Mouse (Mus musculus): ENCODE measurements around the gene Rnf212. TPM values are rescaled to one million over a fixed set of nuclear protein-coding genes. Genes with fewer than 3 reads are reported as not detected.

Gene Rnf212
- total RNA-seq (2023), result not detected

DNA sequence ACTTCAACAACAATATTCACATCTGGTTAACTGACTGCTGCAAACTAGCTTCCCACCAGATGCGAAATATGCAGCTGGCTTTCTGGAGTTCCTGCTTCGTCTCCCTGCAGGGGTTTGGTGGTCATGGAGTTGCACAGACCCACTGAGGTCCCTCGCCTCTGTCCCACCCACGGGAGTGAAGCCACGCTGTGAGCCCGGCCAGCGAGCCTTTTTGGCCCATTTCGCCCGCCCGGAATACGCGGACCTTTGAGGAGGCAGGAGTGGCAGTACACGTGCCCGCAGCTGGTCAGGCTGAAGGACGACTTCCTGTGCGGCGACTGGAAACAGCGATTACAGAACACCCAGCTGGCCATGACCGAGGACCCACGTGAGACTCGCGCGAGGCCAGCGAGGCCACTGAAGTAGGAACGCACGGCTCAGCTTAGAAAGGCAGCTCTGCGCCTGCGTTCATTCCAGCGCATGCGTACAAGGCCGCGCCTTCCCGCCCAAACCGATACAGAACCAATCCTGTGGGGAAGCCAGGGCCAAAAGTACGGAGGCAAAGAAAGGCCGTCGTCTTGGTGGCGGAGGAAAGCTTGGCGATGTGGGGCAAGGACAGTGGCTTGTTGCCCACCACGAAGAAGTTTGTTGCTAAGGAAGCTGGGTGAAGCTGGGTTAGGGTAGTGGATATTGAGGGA is at the start of gene Rnf212:
Rnf212 (minus strand) TSS at position 353 of the 677 bp plus-strand sequence.

DNA sequence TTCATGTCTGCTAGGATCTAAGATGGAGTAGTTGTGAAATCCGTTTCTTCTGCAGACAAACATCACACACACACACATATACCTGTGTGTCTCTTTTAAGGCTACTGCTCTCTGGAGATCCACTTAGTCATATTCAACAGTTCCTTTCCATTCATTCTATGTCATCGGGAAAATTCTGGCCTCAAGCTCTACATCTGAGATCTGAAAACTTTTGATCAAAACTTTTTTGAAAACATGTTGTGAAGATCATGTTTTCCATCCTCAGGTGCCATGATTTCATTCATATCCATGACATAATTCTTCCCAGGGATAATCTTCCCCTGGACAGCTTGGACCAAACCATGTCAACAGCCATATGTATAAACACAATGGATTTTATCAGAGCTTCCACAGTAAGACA is 34.0 kb upstream of the Rnf212 start, which contains the start of gene Vmn2r8:
Vmn2r8 (minus strand) TSS at position 101 of the 400 bp plus-strand sequence.

DNA sequence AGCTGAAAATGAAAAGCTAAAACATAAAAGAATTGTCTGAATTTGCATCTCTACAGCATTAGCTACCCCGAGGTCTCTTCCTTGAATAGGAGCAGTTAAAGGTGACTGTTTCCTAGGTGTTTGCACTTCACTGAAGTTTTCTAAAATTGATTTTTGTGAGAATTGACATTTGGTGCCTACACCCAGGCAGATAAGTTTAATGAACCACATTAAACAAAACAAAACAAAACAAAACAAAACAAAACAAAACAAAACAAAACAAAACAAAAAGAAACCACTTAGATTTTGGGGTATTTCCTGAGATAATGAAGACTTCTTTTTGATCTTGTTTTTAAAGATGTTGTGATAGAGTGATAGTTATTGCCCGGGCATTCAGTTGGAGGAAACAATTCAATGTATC is 20.5 kb upstream of the Rnf212 start, which contains the start of gene Tmed11:
Tmed11 (minus strand) TSS at position 101 of the 400 bp plus-strand sequence.

DNA sequence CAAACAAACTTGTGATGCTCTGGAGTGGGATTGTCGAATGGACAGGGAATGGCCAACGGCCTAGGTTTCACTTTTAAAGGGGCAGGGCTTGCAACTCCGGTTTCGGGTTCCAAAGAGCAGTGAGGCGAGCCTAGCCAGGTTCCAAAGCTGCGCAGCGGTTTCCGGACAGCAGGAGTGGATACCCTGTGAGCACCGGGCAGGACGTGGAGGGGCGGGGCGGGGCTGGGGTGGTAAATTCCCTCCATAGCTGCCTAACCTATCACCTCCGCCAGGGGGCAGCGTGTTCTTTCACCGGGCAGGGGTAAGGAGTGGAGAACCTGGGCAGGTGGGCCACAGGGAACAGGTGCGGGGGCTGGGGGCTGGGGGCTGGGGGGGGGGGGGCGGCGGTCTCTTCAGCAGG is 82.5 kb downstream of the Rnf212 start, which contains the start of gene Fgfrl1:
Fgfrl1 (plus strand) TSS at position 112 of the 400 bp plus-strand sequence.

Other genes with a start within 250 kb of the Rnf212 start
- gene Cplx1, start 225.0 kb downstream of the Rnf212 start, total RNA-seq (2023), result not detected
- gene Gak, start 145.2 kb downstream of the Rnf212 start, total RNA-seq (2023), result 156 TPM
- gene Tmem175, start 145.2 kb downstream of the Rnf212 start, total RNA-seq (2023), result 19.0 TPM
- gene Idua, start 114.7 kb downstream of the Rnf212 start, total RNA-seq (2023), result 33.0 TPM
- 38.9 TPM for gene Dgkq, start 105.3 kb downstream of the Rnf212 start, total RNA-seq (2023)
- not detected for gene Slc26a1, start 99.4 kb downstream of the Rnf212 start, total RNA-seq (2023)
- 4.3 TPM for gene Fgfrl1, start 82.6 kb downstream of the Rnf212 start, total RNA-seq (2023)
- not detected for gene Tmed11, start 20.4 kb upstream of the Rnf212 start, total RNA-seq (2023)
- not detected for gene Vmn2r8, start 33.9 kb upstream of the Rnf212 start, total RNA-seq (2023)
- gene Vmn2r9, start 77.6 kb upstream of the Rnf212 start, total RNA-seq (2023), result not detected
- not detected for gene Vmn2r10, start 231.5 kb upstream of the Rnf212 start, total RNA-seq (2023)

All from CD8-positive naive resting alpha-beta T cell, adult 57 days (primary cell).